Mouse (Mus musculus): Measurements from ENCODE around the gene Rin3.

Rin3 gene

GRCm38 (mm10) chr12:102369488-102370235 is 86.8 kb downstream of the Rin3 start:
- no peak for DNase-seq (ENCODE audit: extremely low read depth, low read depth)

GRCm38 (mm10) chr12:102370931-102371500 is 88.2 kb downstream of the Rin3 start:
- no peak for DNase-seq (ENCODE audit: extremely low read depth, low read depth)

- no peak for DNase-seq (ENCODE audit: extremely low read depth, low read depth)
Measured at GRCm38 (mm10) chr12:102372322-102372721, 89.5 kb downstream of the Rin3 start.

- DNase-seq (ENCODE audit: extremely low read depth, low read depth) = no peak
Measured at GRCm38 (mm10) chr12:102382180-102382579, 99.3 kb downstream of the Rin3 start.

- DNase-seq (ENCODE audit: extremely low read depth, low read depth) = no peak
Measured at GRCm38 (mm10) chr12:102383288-102383687, 100.4 kb downstream of the Rin3 start.

- no peak for DNase-seq (ENCODE audit: extremely low read depth, low read depth)
Measured at GRCm38 (mm10) chr12:102384819-102385218, 102.0 kb downstream of the Rin3 start.

GRCm38 (mm10) chr12:102387219-102387917 is 104.5 kb downstream of the Rin3 start:
- DNase-seq (ENCODE audit: extremely low read depth, low read depth) = peak; percentile 40

GRCm38 (mm10) chr12:102390042-102390441 is 107.2 kb downstream of the Rin3 start:
- DNase-seq (ENCODE audit: extremely low read depth, low read depth) = no peak

- DNase-seq (ENCODE audit: extremely low read depth, low read depth) = no peak
Measured at GRCm38 (mm10) chr12:102391109-102391508, 108.3 kb downstream of the Rin3 start.

- peak; percentile 18 for DNase-seq (ENCODE audit: extremely low read depth, low read depth)
Measured at GRCm38 (mm10) chr12:102391982-102392381, 109.1 kb downstream of the Rin3 start.

GRCm38 (mm10) chr12:102394496-102394895 is 111.6 kb downstream of the Rin3 start:
- no peak for DNase-seq (ENCODE audit: extremely low read depth, low read depth)

- DNase-seq (ENCODE audit: extremely low read depth, low read depth) = no peak
Measured at GRCm38 (mm10) chr12:102395537-102395936, 112.7 kb downstream of the Rin3 start.

- no peak for DNase-seq (ENCODE audit: extremely low read depth, low read depth)
Measured at GRCm38 (mm10) chr12:102395998-102396991, 113.4 kb downstream of the Rin3 start.

- no peak for DNase-seq (ENCODE audit: extremely low read depth, low read depth)
Measured at GRCm38 (mm10) chr12:102398588-102398987, 115.7 kb downstream of the Rin3 start.

- DNase-seq (ENCODE audit: extremely low read depth, low read depth) = no peak
Measured at GRCm38 (mm10) chr12:102413171-102413570, 130.3 kb downstream of the Rin3 start.

GRCm38 (mm10) chr12:102414686-102415085 is 131.8 kb downstream of the Rin3 start:
- no peak for DNase-seq (ENCODE audit: extremely low read depth, low read depth)

GRCm38 (mm10) chr12:102416391-102416837 is 133.6 kb downstream of the Rin3 start:
- DNase-seq (ENCODE audit: extremely low read depth, low read depth) = no peak

GRCm38 (mm10) chr12:102416955-102417510 is 134.2 kb downstream of the Rin3 start:
- no peak for DNase-seq (ENCODE audit: extremely low read depth, low read depth)

- no peak for DNase-seq (ENCODE audit: extremely low read depth, low read depth)
Measured at GRCm38 (mm10) chr12:102417701-102418100, 134.9 kb downstream of the Rin3 start.

GRCm38 (mm10) chr12:102419544-102419943 is 136.7 kb downstream of the Rin3 start:
- no peak for DNase-seq (ENCODE audit: extremely low read depth, low read depth)
